Mouse (Mus musculus): Measurements from ENCODE around the gene Klhl10. TPM values are rescaled to one million over a fixed set of nuclear protein-coding genes. Genes with fewer than 3 reads are reported as not detected.

Gene Klhl10
- total and polyA plus RNA-seq, 2 experiments: 0.05 to 0.18 TPM

DNA sequence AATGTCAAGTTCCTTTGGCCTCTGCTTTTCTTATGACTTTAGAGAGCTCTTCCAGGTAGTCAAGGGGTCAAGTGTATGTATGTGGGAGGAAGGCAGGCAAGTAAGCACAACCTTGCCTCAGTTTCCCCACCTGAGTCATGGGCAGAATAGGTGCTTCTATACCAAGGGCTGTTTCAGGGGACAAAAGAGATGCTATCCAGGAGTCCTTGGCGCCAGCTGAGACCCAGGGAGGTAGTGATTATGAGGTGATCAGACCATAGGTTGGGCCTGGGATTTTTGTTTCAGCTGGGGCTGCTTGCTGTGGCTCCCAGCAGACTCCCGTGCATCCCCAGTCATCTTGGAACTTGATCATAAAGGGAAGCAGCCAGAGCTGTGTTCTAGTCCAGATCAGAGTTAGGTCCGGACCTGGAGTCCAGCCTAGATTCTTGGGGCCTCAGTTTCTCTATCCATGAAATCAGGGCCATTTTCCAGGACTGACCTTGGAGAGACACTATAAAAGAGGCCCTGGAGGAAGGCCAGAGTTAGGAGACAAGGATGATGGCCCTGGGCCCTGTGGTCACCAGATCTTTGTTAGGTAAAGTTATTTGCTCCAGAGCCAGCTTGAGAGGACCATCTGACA, 37.2 kb upstream of the Klhl10 start:
- Histone ChIP-seq H3K36me3 (ENCODE audit: control insufficient read depth, insufficient read depth, low read length) (no peaks in the 10 kb centered on the region), H3K27ac (replicated peaks; ENCODE audit: insufficient read depth, low read depth, low read length) (no peak overlapping the region), H3K9ac (ENCODE audit: low read depth, low read length) (no peak overlapping the region), H3K4me3 (ENCODE audit: insufficient read depth, low read depth, low read length) (no peak overlapping the region), H3K79me2 (ENCODE audit: control insufficient read depth, insufficient read depth, low read length) (no peaks in the 10 kb centered on the region), H3K27me3 (ENCODE audit: control insufficient read depth, insufficient read depth, low read length) (no peaks in the 10 kb centered on the region), H3K4me1 (ENCODE audit: control insufficient read depth, insufficient read depth, low read length) (peaks cover 4% of the 10 kb centered on the region; the same call in 1 of the 2 replicates)
- TF ChIP-seq POLR2A (IDR thresholded peaks at IDR 0.05; ENCODE audit: extremely low read depth, insufficient read depth, low read length) (no peak), CTCF (IDR thresholded peaks at IDR 0.05; ENCODE audit: low read depth, low read length) (no peak)
- DNase-seq (ENCODE audit: extremely low read depth, low read depth, low spot score): no peak
- WGBS: 92% methylated on average over 3 of the region's 3 CpGs

DNA sequence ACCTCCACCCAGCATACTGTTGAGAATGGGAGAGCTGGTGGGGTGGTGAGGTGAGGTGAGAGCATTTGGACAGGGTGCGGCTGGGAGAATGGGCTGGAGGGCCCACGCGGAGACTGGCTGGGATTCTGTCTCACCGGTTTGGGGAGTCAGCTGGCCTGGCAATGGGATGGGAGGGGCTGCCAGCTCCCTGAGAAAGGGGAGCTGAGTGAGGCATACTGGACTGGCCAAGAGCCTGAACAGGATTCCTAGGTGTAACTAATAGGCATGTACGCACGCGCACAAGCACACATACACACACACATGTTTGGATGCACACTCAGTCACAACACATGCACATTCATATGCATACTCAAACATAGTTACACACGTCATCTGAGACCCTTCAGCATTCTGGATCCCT, 35.4 kb upstream of the Klhl10 start:
- TF ChIP-seq CTCF (IDR thresholded peaks at IDR 0.05; ENCODE audit: low read depth, low read length) (no peak), POLR2A (IDR thresholded peaks at IDR 0.05; ENCODE audit: extremely low read depth, insufficient read depth, low read length) (no peak)

DNA sequence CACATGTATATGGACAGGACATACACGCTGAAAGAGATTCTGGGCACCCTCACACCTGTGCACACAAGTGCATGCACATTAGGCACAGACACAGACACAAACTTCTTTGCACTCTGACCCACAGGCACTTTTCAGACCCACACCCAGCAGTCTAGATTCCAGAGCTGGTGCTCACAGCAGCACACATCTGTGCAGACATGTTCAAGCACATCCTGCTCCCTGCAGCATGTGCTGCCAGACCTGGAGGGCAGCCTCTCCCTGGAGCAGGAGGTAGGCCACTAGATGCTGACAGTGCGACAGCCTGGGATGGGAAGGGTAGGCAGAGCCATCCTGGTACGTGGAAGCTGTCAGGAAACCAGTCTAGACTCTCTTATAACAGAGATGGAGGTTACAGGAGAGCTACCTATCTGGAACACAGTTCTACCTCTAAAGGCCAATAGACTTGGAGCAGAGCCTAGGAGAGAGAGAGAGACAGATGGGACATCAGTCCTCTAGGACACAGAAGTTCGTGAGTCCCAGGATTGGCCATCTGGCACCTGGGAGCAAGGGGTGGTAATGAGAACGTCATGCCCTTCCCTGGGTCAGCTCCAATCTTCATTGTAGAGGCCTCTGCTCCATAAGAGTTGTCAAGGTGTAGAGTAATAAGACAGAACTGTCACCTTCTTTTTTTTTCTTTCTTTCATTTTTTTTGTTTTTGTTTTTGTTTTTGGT, 34.6 kb upstream of the Klhl10 start:
- Histone ChIP-seq H3K27me3 (ENCODE audit: control insufficient read depth, insufficient read depth, low read length) (no peaks in the 10 kb centered on the region), H3K9ac (ENCODE audit: low read depth, low read length) (no peak overlapping the region), H3K27ac (replicated peaks; ENCODE audit: insufficient read depth, low read depth, low read length) (no peak overlapping the region), H3K4me1 (ENCODE audit: control insufficient read depth, insufficient read depth, low read length) (peaks cover 4% of the 10 kb centered on the region; the same call in 1 of the 2 replicates), H3K79me2 (ENCODE audit: control insufficient read depth, insufficient read depth, low read length) (no peaks in the 10 kb centered on the region), H3K36me3 (ENCODE audit: control insufficient read depth, insufficient read depth, low read length) (no peaks in the 10 kb centered on the region), H3K4me3 (ENCODE audit: insufficient read depth, low read depth, low read length) (no peak overlapping the region)
- 91% methylated on average over 5 of the region's 5 CpGs for WGBS
- TF ChIP-seq POLR2A (IDR thresholded peaks at IDR 0.05; ENCODE audit: extremely low read depth, insufficient read depth, low read length) (no peak), CTCF (IDR thresholded peaks at IDR 0.05; ENCODE audit: low read depth, low read length) (no peak)
- DNase-seq (ENCODE audit: extremely low read depth, low read depth, low spot score): no peak

More for the DNA sequence above, 35.4 kb upstream of the Klhl10 start:
- DNase-seq (ENCODE audit: extremely low read depth, low read depth, low spot score): no peak
- H3K27me3 ChIP-seq (ENCODE audit: control insufficient read depth, insufficient read depth, low read length): no peaks in the 10 kb centered on the region
- H3K79me2 ChIP-seq (ENCODE audit: control insufficient read depth, insufficient read depth, low read length): no peaks in the 10 kb centered on the region
- H3K4me1 ChIP-seq (ENCODE audit: control insufficient read depth, insufficient read depth, low read length): peaks cover 4% of the 10 kb centered on the region; the same call in 1 of the 2 replicates
- 90% methylated on average over 8 of the region's 8 CpGs for WGBS
- no peak overlapping the region for H3K9ac ChIP-seq (ENCODE audit: low read depth, low read length)
- no peak overlapping the region for H3K4me3 ChIP-seq (ENCODE audit: insufficient read depth, low read depth, low read length)
- H3K27ac ChIP-seq (replicated peaks; ENCODE audit: insufficient read depth, low read depth, low read length): no peak overlapping the region
- no peaks in the 10 kb centered on the region for H3K36me3 ChIP-seq (ENCODE audit: control insufficient read depth, insufficient read depth, low read length)

DNA sequence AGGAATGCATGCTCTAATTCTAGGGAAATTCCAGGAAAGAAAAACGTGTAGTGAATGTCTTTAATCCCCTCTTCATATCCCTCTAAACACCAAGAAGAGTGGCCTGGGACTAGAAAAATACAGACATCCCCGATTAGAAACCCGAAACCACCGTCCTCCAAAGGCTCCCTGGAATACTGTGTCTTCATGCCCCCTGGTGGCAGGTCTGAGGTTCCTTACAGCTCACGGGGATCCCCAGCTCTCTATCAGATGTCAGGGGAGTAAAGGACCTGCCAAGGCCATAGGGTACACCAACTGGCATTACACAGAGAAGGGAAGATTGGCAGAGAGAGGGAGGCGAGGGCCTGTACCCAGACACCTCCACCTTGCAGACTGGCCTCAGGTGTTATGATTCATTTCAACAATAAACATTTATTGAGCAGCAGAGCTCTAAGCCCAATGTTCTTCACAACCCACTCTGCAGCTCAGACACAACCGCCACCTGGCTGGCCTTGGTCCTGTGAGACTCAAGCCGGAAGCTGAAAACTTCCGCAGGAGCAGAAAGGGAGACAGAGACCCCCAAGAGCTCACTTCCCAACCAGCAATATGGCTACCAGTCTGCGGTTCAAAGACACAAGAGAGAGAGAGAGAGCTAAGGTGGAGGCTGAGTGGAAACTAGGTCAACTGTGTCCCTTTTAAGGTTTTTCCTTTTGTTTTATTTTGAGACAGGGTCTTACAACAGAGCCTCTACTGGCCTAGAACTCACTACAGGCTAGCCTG, 33.5 kb upstream of the Klhl10 start:
- peak; percentile 46 for DNase-seq (ENCODE audit: extremely low read depth, low read depth, low spot score)
- no peak overlapping the region for H3K9ac ChIP-seq (ENCODE audit: low read depth, low read length)
- no peaks in the 10 kb centered on the region for H3K36me3 ChIP-seq (ENCODE audit: control insufficient read depth, insufficient read depth, low read length)
- H3K27me3 ChIP-seq (ENCODE audit: control insufficient read depth, insufficient read depth, low read length): no peaks in the 10 kb centered on the region
- H3K4me3 ChIP-seq (ENCODE audit: insufficient read depth, low read depth, low read length): no peak overlapping the region
- 38% methylated on average over 10 of the region's 10 CpGs for whole genome bisulfite sequencing
- H3K79me2 ChIP-seq (ENCODE audit: control insufficient read depth, insufficient read depth, low read length): no peaks in the 10 kb centered on the region
- H3K27ac ChIP-seq (replicated peaks; ENCODE audit: insufficient read depth, low read depth, low read length): no peak overlapping the region
- H3K4me1 ChIP-seq (ENCODE audit: control insufficient read depth, insufficient read depth, low read length): no peaks in the 10 kb centered on the region
- TF ChIP-seq CTCF (IDR thresholded peaks at IDR 0.05; ENCODE audit: low read depth, low read length): peak; percentile 81
- TF ChIP-seq POLR2A (IDR thresholded peaks at IDR 0.05; ENCODE audit: extremely low read depth, insufficient read depth, low read length): no peak

DNA sequence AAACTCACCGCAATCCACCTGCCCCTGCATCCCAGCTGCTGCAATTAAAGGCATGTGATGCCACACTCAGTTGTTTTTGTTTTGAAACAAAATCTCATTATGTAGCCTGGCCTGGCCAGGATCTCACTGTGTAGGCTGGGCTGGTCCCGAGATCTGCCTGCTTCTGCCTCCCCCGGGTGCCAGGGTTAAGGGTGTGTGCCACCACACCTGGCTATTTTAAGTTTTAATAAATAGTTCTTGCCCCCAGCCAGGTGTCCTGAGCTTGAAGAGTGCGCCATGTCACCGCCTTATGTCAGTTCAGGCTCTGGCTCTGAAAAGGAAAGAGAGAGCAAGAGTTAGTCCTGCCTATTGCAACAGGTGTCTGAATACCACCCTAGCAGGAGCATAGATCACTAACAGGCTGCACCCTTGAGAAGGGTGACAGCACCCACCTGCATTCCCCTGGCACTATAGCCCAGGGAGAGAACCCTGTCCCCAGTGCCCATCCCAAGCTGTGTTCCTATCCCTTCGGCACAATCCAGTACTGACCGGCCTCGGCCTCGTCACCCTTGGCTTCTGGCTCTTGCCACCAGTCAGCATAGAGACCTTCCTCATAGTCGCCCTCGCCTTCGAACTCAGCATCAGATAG, 32.8 kb upstream of the Klhl10 start:
- H3K27me3 ChIP-seq (ENCODE audit: control insufficient read depth, insufficient read depth, low read length): no peaks in the 10 kb centered on the region
- no peaks in the 10 kb centered on the region for H3K4me1 ChIP-seq (ENCODE audit: control insufficient read depth, insufficient read depth, low read length)
- H3K4me3 ChIP-seq (ENCODE audit: insufficient read depth, low read depth, low read length): no peak overlapping the region
- H3K9ac ChIP-seq (ENCODE audit: low read depth, low read length): no peak overlapping the region
- no peak for DNase-seq (ENCODE audit: extremely low read depth, low read depth, low spot score)
- no peaks in the 10 kb centered on the region for H3K79me2 ChIP-seq (ENCODE audit: control insufficient read depth, insufficient read depth, low read length)
- TF ChIP-seq CTCF (IDR thresholded peaks at IDR 0.05; ENCODE audit: low read depth, low read length) (no peak), POLR2A (IDR thresholded peaks at IDR 0.05; ENCODE audit: extremely low read depth, insufficient read depth, low read length) (no peak)
- H3K27ac ChIP-seq (replicated peaks; ENCODE audit: insufficient read depth, low read depth, low read length): no peak overlapping the region
- H3K36me3 ChIP-seq (ENCODE audit: control insufficient read depth, insufficient read depth, low read length): no peaks in the 10 kb centered on the region
- WGBS: 93% methylated on average over 12 of the region's 12 CpGs

All from liver, adult 2 months (tissue).